Mouse (Mus musculus) CH12.LX (cell line): ENCODE measurements around the gene Igf1. TPM values are rescaled to one million over a fixed set of nuclear protein-coding genes. Genes with fewer than 3 reads are reported as not detected.

Source experiments
- DNase-seq: peaks from one replicate; pipeline ENCODE4 v3.0.0-alpha.2; 2013; ENCODE audit errors: extremely low read depth
- H3K27ac ChIP-seq: 2 replicates; pipeline ENCODE4 v1.5.1; 2012; ENCODE audit warnings: low read depth, mild to moderate bottlenecking, control low read depth, moderate library complexity; ENCODE audit not compliant: insufficient read depth
- H3K27me3 ChIP-seq: replicated peaks from 2 replicates; pipeline ENCODE3; 2012; ENCODE audit warnings: inconsistent platforms
- H3K36me3 ChIP-seq, 2 experiments: replicated peaks in 1 of 2; 2 replicates each; pipeline versions ENCODE3 to v1.6.1; 2012; ENCODE audit warnings: inconsistent platforms in 1 of 2, low read length in 1 of 2, mild to moderate bottlenecking in 1 of 2, mixed read lengths in 1 of 2, moderate library complexity in 1 of 2; ENCODE audit not compliant: control insufficient read depth in 1 of 2, insufficient read depth in 1 of 2
- H3K4me1 ChIP-seq, 2 experiments: 2 replicates each; pipeline ENCODE4 v1.6.1; 2012; ENCODE audit warnings: inconsistent platforms in 1 of 2, moderate library complexity in 1 of 2; ENCODE audit not compliant: insufficient read depth in 2 of 2, control insufficient read depth in 1 of 2
- H3K4me2 ChIP-seq: 2 replicates; pipeline ENCODE4 v1.6.1; 2012; ENCODE audit warnings: low read depth, mild to moderate bottlenecking, control low read depth; ENCODE audit not compliant: poor library complexity, insufficient read depth, severe bottlenecking
- H3K4me3 ChIP-seq, 3 experiments: fragments of 150-350 bp in 1 of 3; sonication (generic) in 1 of 3; replicated peaks in 1 of 3; 2 replicates each; pipeline versions ENCODE3 to v1.5.1; 2011 to 2012; ENCODE audit warnings: low read depth in 2 of 3, low read length in 2 of 3, mild to moderate bottlenecking in 2 of 3, moderate library complexity in 2 of 3, control low read depth in 1 of 3, improper control_type of control experiment in 1 of 3, inconsistent platforms in 1 of 3, mixed read lengths in 1 of 3; ENCODE audit not compliant: poor library complexity in 1 of 3
- H3K79me2 ChIP-seq: replicated peaks from 2 replicates; pipeline ENCODE4 v1.6.1; 2012; ENCODE audit warnings: mild to moderate bottlenecking, moderate library complexity; ENCODE audit not compliant: control insufficient read depth, poor library complexity, insufficient read depth, severe bottlenecking; ENCODE audit errors: extremely low read depth
- H3K9ac ChIP-seq: 2 replicates; pipeline ENCODE4 v1.6.1; 2012; ENCODE audit warnings: low read depth, mild to moderate bottlenecking, control low read depth, moderate library complexity; ENCODE audit not compliant: insufficient read depth
- H3K9me3 ChIP-seq: replicated peaks from 2 replicates; pipeline ENCODE3; 2012; ENCODE audit warnings: low read length, inconsistent platforms, mixed read lengths
- CHD1 ChIP-seq: IDR thresholded peaks from 2 replicates; pipeline ENCODE4 v1.6.1; 2012; ENCODE audit warnings: low read depth, low read length, improper control_type of control experiment, inconsistent platforms
- CHD2 ChIP-seq: IDR thresholded peaks from 2 replicates; pipeline ENCODE4 v1.6.1; 2011; ENCODE audit warnings: low read length, improper control_type of control experiment
- ELF1 ChIP-seq: IDR thresholded peaks from 2 replicates; pipeline ENCODE4 v1.6.1; 2014; ENCODE audit warnings: low read depth, mild to moderate bottlenecking, inconsistent platforms, low read length, improper control_type of control experiment
- ETS1 ChIP-seq: conservative IDR thresholded peaks from 2 replicates; pipeline ENCODE4 v1.6.1; 2012; ENCODE audit warnings: low read depth, mild to moderate bottlenecking, inconsistent platforms, low read length, improper control_type of control experiment, moderate library complexity
- GABPA ChIP-seq: IDR thresholded peaks from 2 replicates; pipeline ENCODE4 v1.6.1; 2012; ENCODE audit warnings: low read depth, low read length, improper control_type of control experiment, inconsistent platforms; ENCODE audit not compliant: insufficient replicate concordance
- HCFC1 ChIP-seq: IDR thresholded peaks from 2 replicates; pipeline ENCODE4 v1.6.1; 2012; ENCODE audit warnings: low read depth, mild to moderate bottlenecking, inconsistent platforms, low read length, improper control_type of control experiment
- IRF4 ChIP-seq: IDR thresholded peaks from 2 replicates; pipeline ENCODE4 v1.6.1; 2014; ENCODE audit warnings: low read depth, mild to moderate bottlenecking, inconsistent platforms, low read length, improper control_type of control experiment
- JUN ChIP-seq: IDR thresholded peaks from 2 replicates; pipeline ENCODE4 v1.6.1; 2011; ENCODE audit warnings: low read depth, mild to moderate bottlenecking, low read length, improper control_type of control experiment, moderate library complexity; ENCODE audit not compliant: insufficient read depth
- KAT2A ChIP-seq: IDR thresholded peaks from 2 replicates; pipeline ENCODE4 v1.6.1; 2012; ENCODE audit warnings: low read length, improper control_type of control experiment, inconsistent platforms; ENCODE audit not compliant: insufficient replicate concordance
- MAZ ChIP-seq: IDR thresholded peaks from 2 replicates; pipeline ENCODE4 v1.6.1; 2012; ENCODE audit warnings: low read depth, mild to moderate bottlenecking, inconsistent platforms, low read length, improper control_type of control experiment, moderate library complexity
- MEF2A ChIP-seq: IDR thresholded peaks from 2 replicates; pipeline ENCODE4 v1.6.1; 2014; ENCODE audit warnings: low read depth, mild to moderate bottlenecking, inconsistent platforms, low read length, improper control_type of control experiment, borderline replicate concordance
- MXI1 ChIP-seq: IDR thresholded peaks from 2 replicates; pipeline ENCODE4 v1.6.1; 2011; ENCODE audit warnings: mild to moderate bottlenecking, low read depth, low read length, improper control_type of control experiment
- NRF1 ChIP-seq: IDR thresholded peaks from 2 replicates; pipeline ENCODE4 v1.6.1; 2014; ENCODE audit warnings: low read depth, mild to moderate bottlenecking, inconsistent platforms, low read length, improper control_type of control experiment, moderate library complexity
- POLR2A ChIP-seq: IDR thresholded peaks from 2 replicates; pipeline ENCODE4 v1.6.1; 2011; ENCODE audit warnings: low read depth, mild to moderate bottlenecking, improper control_type of control experiment, low read length
- SMC3 ChIP-seq: IDR thresholded peaks from 2 replicates; pipeline ENCODE4 v1.6.1; 2011; ENCODE audit warnings: low read depth, low read length, improper control_type of control experiment
- TBP ChIP-seq: conservative IDR thresholded peaks from 2 replicates; pipeline ENCODE4 v1.6.1; 2011; ENCODE audit warnings: low read depth, low read length, improper control_type of control experiment
- TCF12 ChIP-seq: IDR thresholded peaks from 2 replicates; pipeline ENCODE4 v1.6.1; 2014; ENCODE audit warnings: low read depth, mild to moderate bottlenecking, inconsistent platforms, low read length, improper control_type of control experiment
- UBTF ChIP-seq: IDR thresholded peaks from 2 replicates; pipeline ENCODE4 v1.6.1; 2012; ENCODE audit warnings: low read depth, mild to moderate bottlenecking, inconsistent platforms, low read length, improper control_type of control experiment, moderate library complexity
- USF2 ChIP-seq: conservative IDR thresholded peaks from 2 replicates; pipeline ENCODE4 v1.6.1; 2011; ENCODE audit warnings: low read depth, low read length, improper control_type of control experiment
- ZC3H11A ChIP-seq: IDR thresholded peaks from 2 replicates; pipeline ENCODE4 v1.6.1; 2012; ENCODE audit warnings: low read depth, mild to moderate bottlenecking, inconsistent platforms, low read length, improper control_type of control experiment
- ZKSCAN1 ChIP-seq: IDR thresholded peaks from 2 replicates; pipeline ENCODE4 v1.6.1; 2012; ENCODE audit warnings: low read depth, inconsistent platforms, low read length, improper control_type of control experiment, borderline replicate concordance
- ZNF384 ChIP-seq: IDR thresholded peaks from 2 replicates; pipeline ENCODE4 v1.6.1; 2012; ENCODE audit warnings: low read depth, low read length, improper control_type of control experiment, inconsistent platforms
- dilution Hi-C: fragments of 300-500 bp; cut with MboI; formaldehyde crosslinking; loops from 2 replicates; pipeline ENCODE4 v1.14.3; 2020; ENCODE audit warnings: low sequenced_read_pairs; ENCODE audit not compliant: extremely low pct_unique_long_range_greater_than_20kb, extremely low pct_ligation_motif_present
- in situ Hi-C: fragments of 300-500 bp; cut with MboI; formaldehyde crosslinking; loops from 3 replicates; pipeline ENCODE4 v1.14.3; 2019; ENCODE audit warnings: low sequenced_read_pairs, low pct_ligation_motif_present, low pct_unique_long_range_greater_than_20kb, mixed read lengths
- polyA plus RNA-seq: library from polyadenylated mRNA; unstranded; fragments of >175 nt; gene quantifications from 2 replicates; pipeline ENCODE4 v1.2.1, GENCODE M21; 2012; ENCODE audit warnings: low read depth; ENCODE audit not compliant: insufficient read length
- total RNA-seq, 2 experiments: library from RNA; depleted of rRNA; stranded (reverse); fragments of 300-350 nt in 1 of 2; fragments of >200 nt in 1 of 2; gene quantifications; 2 replicates each; pipeline ENCODE4 v1.2.3; 2012 to 2014

Gene Igf1
- total and polyA plus RNA-seq, 3 experiments, result 0.23 TPM; not detected in 2

DNA sequence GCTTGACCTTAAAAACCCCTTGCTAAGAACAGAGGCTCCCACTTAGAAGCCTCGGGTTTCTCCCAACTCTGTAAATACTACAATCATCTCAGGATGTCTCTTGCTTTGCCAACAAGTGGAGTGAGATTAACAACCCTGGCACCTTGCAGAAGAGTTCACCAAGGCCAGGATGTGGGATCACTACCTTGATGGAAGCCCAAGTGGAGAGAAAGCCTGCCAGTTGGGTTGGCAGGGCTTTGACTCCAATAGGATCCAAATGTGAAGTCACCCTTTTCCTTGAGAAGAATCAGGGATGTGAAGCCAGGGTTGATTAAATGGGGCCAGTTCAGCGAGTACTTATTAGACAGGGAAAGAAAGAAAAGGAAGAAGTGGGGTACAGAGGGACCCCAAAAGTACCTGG is 9.6 kb upstream of the Igf1 start:
- Histone ChIP-seq H3K4me2 (no peak overlapping the region), H3K4me1 (peaks cover 3 to 35% of the 10 kb centered on the region in 2 experiments; a peak in 2 of 4 replicates), H3K9me3 (no peaks in the 10 kb centered on the region), H3K4me3 (no peak overlapping the region), H3K27ac (no peak overlapping the region), H3K79me2 (no peaks in the 10 kb centered on the region), H3K9ac (no peak overlapping the region), H3K27me3 (no peaks in the 10 kb centered on the region), H3K36me3 (no peaks in the 10 kb centered on the region)
- dilution Hi-C loops (no loop called here), in situ Hi-C loops (no loop called here)
- DNase-seq, result no peak
- TF ChIP-seq GABPA (no peak), NRF1 (no peak), KAT2A (no peak), JUN (no peak), CHD1 (no peak), ZC3H11A (no peak), CHD2 (no peak), TCF12 (no peak), ETS1 (no peak), POLR2A (no peak), HCFC1 (no peak), MXI1 (no peak), USF2 (no peak), UBTF (no peak), MEF2A (no peak), TBP (no peak)

DNA sequence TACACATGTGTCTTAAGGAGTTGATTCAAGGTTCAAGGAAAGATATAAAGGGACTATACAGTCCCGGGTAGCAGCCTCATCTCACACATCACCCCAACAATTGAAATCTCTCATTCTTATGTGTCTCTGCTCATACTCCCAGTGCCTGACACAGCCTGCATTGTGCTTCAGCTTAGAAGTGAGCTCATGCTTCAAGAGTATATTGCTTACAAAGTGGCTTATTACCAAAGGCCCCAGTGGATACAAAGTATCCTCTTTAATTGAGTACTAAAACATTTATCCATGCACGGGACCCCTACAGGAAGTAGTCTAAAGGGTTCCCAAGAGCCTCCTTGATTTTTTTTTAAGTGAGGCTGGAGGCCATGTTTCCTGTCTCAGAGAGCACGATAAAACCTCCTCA is 6.6 kb upstream of the Igf1 start:
- in situ Hi-C loops, result loop anchor here (10.0 kb wide), 1 partner anchor 473 kb away; no protein-coding TSS in a partner anchor

More for the DNA sequence above, 6.6 kb upstream of the Igf1 start:
- H3K9me3 ChIP-seq, result no peaks in the 10 kb centered on the region
- no peak overlapping the region for H3K9ac ChIP-seq
- H3K27me3 ChIP-seq, result no peaks in the 10 kb centered on the region
- dilution Hi-C loops, result no loop called here
- no peaks in the 10 kb centered on the region for H3K79me2 ChIP-seq
- DNase-seq, result no peak
- H3K36me3 ChIP-seq, result no peaks in the 10 kb centered on the region
- H3K27ac ChIP-seq, result no peak overlapping the region
- peaks cover 6 to 55% of the 10 kb centered on the region in 2 experiments for H3K4me1 ChIP-seq
- H3K4me3 ChIP-seq, result no peak overlapping the region
- H3K4me2 ChIP-seq, result no peak overlapping the region
- no peak for TF ChIP-seq IRF4
- no peak for TF ChIP-seq ZC3H11A
- TF ChIP-seq JUN, result no peak
- no peak for TF ChIP-seq UBTF
- no peak for TF ChIP-seq ZKSCAN1
- TF ChIP-seq ZNF384, result no peak
- TF ChIP-seq SMC3, result no peak
- TF ChIP-seq MAZ, result no peak
- no peak for TF ChIP-seq ELF1
